17 mouse cellular contexts compared by ENCODE assay signal in genomic region chr5:141778231-141778630, GRCm38 (mm10).
A peak's percentile ranks its signal among the peaks of the same experiment; 100 is the strongest.
DNase-seq lines count a peak whose midpoint lies in the region; ATAC-seq lines count a peak whose summit lies in the region.
"Had no signal": no experiment of that assay in that cellular context is flagged by ENCODE, and none has a peak within 500 bp of the region (broad histone marks: within the 10 kb centered on the region; RNA-seq: fewer than 3 reads in every experiment).

No protein-coding gene starts in this region.

- no peaks in the 10 kb centered on the region for H3K36me3 ChIP-seq in forebrain, embryonic 16.5 days (ENCODE audit: control insufficient read depth, insufficient read depth)
- H3K36me3 ChIP-seq in forebrain, embryonic 15.5 days: no peaks in the 10 kb centered on the region
- H3K36me3 ChIP-seq: embryonic facial prominence, embryonic 10.5 days; embryonic facial prominence, embryonic 12.5 days; forebrain, embryonic 12.5 days had no signal

- H3K27ac ChIP-seq in forebrain, embryonic 16.5 days (ENCODE audit: low read length): no peak overlapping the region
- H3K27ac ChIP-seq in forebrain, embryonic 15.5 days (replicated peaks): no peak overlapping the region
- H3K27ac ChIP-seq: embryonic facial prominence, embryonic 10.5 days; embryonic facial prominence, embryonic 12.5 days; forebrain, embryonic 12.5 days had no signal

- no peak overlapping the region for H3K4me2 ChIP-seq in forebrain, embryonic 16.5 days (ENCODE audit: low read length)
- H3K4me2 ChIP-seq in forebrain, embryonic 15.5 days (replicated peaks): no peak overlapping the region
- H3K4me2 ChIP-seq: embryonic facial prominence, embryonic 12.5 days; forebrain, embryonic 12.5 days had no signal

- no peak overlapping the region for H3K9ac ChIP-seq in forebrain, embryonic 16.5 days (replicated peaks; ENCODE audit: low read depth, low read length)
- no peak overlapping the region for H3K9ac ChIP-seq in forebrain, embryonic 15.5 days (replicated peaks)
- H3K9ac ChIP-seq: embryonic facial prominence, embryonic 12.5 days; forebrain, embryonic 12.5 days had no signal

- H3K4me1 ChIP-seq in forebrain, embryonic 16.5 days (replicated peaks; ENCODE audit: control insufficient read depth, insufficient read depth, low read length): peaks cover 3% of the 10 kb centered on the region; the same call in 1 of the 2 replicates
- H3K4me1 ChIP-seq in forebrain, embryonic 15.5 days: no peaks in the 10 kb centered on the region
- H3K4me1 ChIP-seq: embryonic facial prominence, embryonic 10.5 days; embryonic facial prominence, embryonic 12.5 days; forebrain, embryonic 12.5 days had no signal

- no peak overlapping the region for H3K4me3 ChIP-seq in forebrain, embryonic 16.5 days (replicated peaks; ENCODE audit: low read length)
- H3K4me3 ChIP-seq in forebrain, embryonic 15.5 days: no peak overlapping the region
- H3K4me3 ChIP-seq: embryonic facial prominence, embryonic 10.5 days; embryonic facial prominence, embryonic 12.5 days; forebrain, embryonic 12.5 days had no signal

- no peaks in the 10 kb centered on the region for H3K27me3 ChIP-seq in forebrain, embryonic 16.5 days (replicated peaks; ENCODE audit: control insufficient read depth, insufficient read depth, low read length)
- no peaks in the 10 kb centered on the region for H3K27me3 ChIP-seq in forebrain, embryonic 15.5 days
- H3K27me3 ChIP-seq: embryonic facial prominence, embryonic 12.5 days; forebrain, embryonic 12.5 days had no signal

- H3K9me3 ChIP-seq in forebrain, embryonic 16.5 days (ENCODE audit: control insufficient read depth, low read length): peaks cover 5% of the 10 kb centered on the region
- H3K9me3 ChIP-seq in forebrain, embryonic 15.5 days: no peaks in the 10 kb centered on the region
- H3K9me3 ChIP-seq: embryonic facial prominence, embryonic 12.5 days; forebrain, embryonic 12.5 days had no signal

- peak; percentile 1 to 22 for DNase-seq in layer of hippocampus, adult 18-20 months (ENCODE audit: low spot score in 2 of 2)
- no peak for DNase-seq in layer of hippocampus, adult 8-10 months (ENCODE audit: low spot score in 2 of 2)
- DNase-seq in brain, embryonic 18.5 days (ENCODE audit: low read depth, low spot score): peak; percentile 4
- DNase-seq: adrenal gland, adult 2 months; adrenal gland, postnatal 10 days; adrenal gland, postnatal 25 days; cerebellum, adult 11 months; cerebellum, adult 2 months; cerebellum, adult 9-10 months; cerebellum, postnatal 10 days; cerebellum, postnatal 25 days had no signal

- WGBS in forebrain, embryonic 16.5 days: 51% methylated on average over 4 of the region's 4 CpGs
- 58% methylated on average over 4 of the region's 4 CpGs for WGBS in forebrain, embryonic 15.5 days

- ATAC-seq in forebrain, embryonic 16.5 days: peak; percentile 58
- no peak for ATAC-seq in forebrain, embryonic 15.5 days (replicated peaks)
- no peak for ATAC-seq in granulocyte monocyte progenitor cell, adult 5-6 weeks (replicated peaks; ENCODE audit: poor library complexity, severe bottlenecking)

Comparison
In these comparisons a context has a peak if more than half of its experiments do, and no peak if none do; other contexts are left out.
1. DNase-seq: peak in layer of hippocampus, adult 18-20 months (2 of 2) and brain, embryonic 18.5 days (single experiment); none in layer of hippocampus, adult 8-10 months (0 of 2).